Mouse (Mus musculus) kidney, postnatal 14 days (tissue): ENCODE measurements at regions not wholly inside any gene's neighbourhood (a gene's known extent, or its start where the extent isn't known, plus 50 kb on each side); places are given as distances from the start of the nearest gene placed in this dataset.

Experiments used
- DNase-seq: peaks from one replicate; pipeline ENCODE4 v3.0.0; 2022; ENCODE audit warnings: mixed read lengths

- DNase-seq, result no peak
Measured at GRCm38 (mm10) chr1:125149817-125150216, 285.7 kb downstream of the Actr3 start.

DNA sequence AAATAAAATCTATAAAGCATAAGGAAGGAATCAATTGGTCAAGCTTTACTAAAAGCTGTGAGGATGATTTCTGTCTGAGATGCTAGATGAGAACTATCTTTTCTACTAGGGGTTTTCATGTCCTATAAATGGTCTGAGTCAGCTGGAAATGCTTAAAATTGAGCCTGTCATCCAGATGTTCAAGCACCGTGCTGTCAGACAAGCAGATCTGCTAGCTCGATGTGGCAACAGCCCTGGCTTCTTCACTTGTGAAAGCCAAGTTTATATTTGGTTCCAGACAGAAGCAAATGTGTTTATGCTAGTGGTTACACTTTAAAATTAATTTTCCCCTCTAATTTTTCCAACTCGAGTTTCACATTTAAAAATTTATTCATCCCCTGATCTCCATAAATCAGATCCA is 311.7 kb downstream of the Actr3 start:
- no peak for DNase-seq

GRCm38 (mm10) chr1:125100596-125100995 is 334.9 kb downstream of the Actr3 start:
- DNase-seq, result no peak

DNA sequence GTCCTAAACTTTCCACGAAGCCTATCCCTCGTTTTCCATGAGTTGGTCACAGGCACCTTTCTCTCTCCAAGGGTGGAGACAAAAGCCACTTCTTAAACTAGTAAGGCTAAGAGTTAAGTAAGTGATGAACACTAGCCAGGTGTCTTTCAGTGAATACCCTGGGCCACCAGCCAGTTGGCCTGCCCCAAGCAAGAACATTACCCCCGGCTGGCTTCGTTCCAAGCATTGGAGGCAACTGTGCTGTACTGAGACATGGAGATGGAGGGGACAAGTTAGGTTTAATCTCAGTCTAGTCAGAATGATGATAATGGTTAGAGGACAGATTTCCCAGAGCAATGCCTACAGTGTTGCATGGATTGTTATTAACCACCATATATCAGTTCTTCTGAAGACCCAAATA is 350.6 kb downstream of the Actr3 start:
- DNase-seq, result peak; percentile 2

GRCm38 (mm10) chr1:125039572-125040326 is 395.8 kb downstream of the Actr3 start:
- no peak for DNase-seq

DNA sequence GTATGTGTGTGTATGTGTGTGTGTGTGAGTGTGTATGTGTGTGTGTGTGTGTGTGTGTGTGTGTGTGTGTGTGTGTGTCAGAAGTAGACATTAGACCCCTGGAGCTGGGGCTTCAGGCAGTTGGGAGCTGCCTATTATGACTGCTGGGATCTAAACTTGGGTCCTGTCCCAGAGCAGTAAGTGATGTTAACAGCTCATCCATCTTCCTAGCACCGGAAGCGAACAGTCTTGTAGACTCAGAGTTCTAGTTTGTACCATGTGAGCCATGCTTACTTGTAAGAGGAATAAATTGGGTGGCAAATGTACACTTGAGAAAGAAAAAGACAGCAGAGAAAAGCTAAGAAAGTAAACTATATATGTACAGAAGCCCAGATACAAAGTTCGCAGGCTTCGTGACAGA is 422.2 kb downstream of the Actr3 start:
- DNase-seq, result no peak

DNA sequence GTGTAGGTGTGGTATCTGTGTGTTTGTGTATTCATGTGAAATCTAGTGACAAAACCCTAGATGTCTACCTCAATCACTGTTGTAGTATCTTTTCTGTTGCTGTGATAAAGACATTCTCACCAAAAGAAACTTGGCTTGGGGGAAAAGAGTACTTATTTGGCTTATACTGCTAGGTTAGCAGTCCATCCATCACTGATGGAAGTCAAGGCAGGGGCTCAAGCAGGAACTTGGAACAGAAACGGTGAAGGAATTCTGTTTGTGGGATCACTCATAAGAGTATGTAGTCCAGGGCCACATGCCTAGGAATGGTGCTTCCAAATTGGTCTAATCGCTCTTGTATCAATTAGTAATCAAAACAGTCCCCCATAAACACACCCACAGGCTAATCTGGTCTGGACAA is 423.6 kb downstream of the Actr3 start:
- DNase-seq, result no peak

- DNase-seq, result no peak
Measured at GRCm38 (mm10) chr1:124997577-124997976, 437.9 kb downstream of the Actr3 start.

- DNase-seq, result no peak
Measured at GRCm38 (mm10) chr1:124950849-124951248, 484.7 kb downstream of the Actr3 start.

DNA sequence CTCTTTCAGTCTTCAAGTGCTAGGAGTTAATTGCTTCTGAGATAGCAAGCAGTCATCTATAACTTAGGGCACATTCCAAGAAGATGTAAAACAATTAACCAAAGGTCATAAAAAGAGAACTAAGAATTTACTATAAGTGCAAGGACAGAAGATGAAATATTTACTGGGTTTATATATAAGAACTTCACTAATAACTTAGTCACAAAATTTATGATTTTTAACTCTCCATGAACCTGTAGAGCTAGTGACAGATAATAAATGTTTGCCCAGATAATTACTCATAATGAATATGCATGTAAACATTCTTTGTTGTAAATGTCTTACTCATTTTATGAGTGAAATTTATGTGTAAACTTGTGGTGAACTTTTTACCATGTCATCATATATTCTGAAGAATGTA is 531.2 kb downstream of the Actr3 start:
- no peak for DNase-seq

GRCm38 (mm10) chr1:124871148-124871547 is 564.4 kb downstream of the Actr3 start:
- DNase-seq, result no peak

- no peak for DNase-seq
Measured at GRCm38 (mm10) chr1:124866248-124866647, 569.3 kb downstream of the Actr3 start.

- DNase-seq, result peak; percentile 31
Measured at GRCm38 (mm10) chr1:124845681-124846080, 589.8 kb downstream of the Actr3 start.

GRCm38 (mm10) chr1:124825717-124826116 is 609.8 kb downstream of the Actr3 start:
- no peak for DNase-seq

DNA sequence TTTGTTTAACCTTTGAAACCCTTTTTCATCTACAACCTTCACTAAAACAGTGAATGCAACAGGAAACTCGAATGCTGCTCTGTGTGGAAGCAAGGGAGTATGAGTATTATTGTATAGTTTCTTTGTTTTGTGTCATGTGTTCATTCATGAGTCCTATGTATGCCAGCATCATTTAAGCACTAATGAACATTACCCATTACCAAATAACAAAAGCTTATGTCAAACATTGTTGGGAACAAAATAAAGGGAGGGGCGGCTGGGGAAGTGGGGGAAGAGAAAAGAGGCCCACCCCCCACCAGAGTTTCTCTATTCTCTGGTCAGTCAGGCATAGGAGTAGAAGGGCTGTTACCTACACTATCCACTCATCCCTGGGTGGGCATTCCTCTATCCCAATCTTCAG is 642.5 kb downstream of the Actr3 start:
- no peak for DNase-seq

GRCm38 (mm10) chr1:124790646-124791045 is 644.9 kb downstream of the Actr3 start:
- no peak for DNase-seq

DNA sequence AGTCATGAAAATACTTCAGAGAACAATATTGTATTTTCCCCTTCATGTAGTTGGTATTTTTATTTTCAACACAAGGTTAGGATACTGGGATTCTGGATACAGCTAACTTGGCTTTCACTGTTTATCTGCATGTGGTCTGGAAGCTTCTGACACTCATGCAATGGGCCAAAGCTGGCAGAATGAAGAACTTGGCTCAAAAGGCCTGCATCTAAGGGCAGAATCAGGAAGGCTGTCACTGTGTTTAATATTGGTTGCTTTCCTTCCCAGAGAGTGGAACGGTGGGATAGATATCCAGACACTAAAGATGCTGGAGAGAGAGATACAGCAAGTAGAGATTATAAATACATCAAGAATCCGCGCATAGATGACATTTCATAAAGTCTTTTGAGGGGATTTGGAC is 645.4 kb downstream of the Actr3 start:
- DNase-seq, result no peak

DNA sequence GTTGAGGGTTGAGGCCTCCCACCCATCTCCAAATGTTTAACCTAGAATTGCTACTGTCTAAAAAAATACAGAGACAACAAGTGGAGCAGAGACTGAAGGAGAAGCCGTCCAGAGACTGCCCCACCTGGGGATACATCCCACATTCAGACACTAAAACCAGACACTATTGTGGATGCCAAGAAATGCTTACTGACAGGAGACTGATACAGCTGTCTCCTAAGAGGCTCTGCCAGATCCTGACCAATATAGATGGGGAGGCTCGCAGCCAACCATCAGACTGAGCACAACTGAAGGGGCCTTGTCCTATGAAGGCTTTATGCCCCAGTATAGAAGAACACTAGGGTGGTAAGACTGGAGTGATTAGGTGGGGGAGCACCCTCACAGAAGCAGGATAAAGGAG is 652.5 kb downstream of the Actr3 start:
- DNase-seq, result no peak

DNA sequence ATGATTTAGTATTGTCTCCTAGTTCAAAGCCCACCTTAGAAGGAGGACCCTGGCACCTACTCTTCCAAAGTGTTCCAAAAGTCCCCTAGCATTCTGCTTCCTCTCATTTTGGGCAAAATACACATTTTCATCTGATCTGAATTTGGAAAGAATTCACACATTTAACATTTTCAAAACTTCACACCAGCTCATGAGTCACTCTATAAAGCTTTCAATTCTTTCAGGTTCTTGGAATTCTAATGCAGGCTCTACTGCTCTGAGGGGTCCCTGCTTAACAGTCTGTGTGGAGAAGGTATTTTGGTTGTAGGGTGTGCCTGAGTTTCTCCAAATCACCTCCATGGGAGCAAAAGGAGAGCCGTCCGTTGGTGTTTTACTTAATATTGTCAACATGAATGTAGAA is 657.8 kb downstream of the Actr3 start:
- no peak for DNase-seq

GRCm38 (mm10) chr1:124756721-124757120 is 678.8 kb downstream of the Actr3 start:
- DNase-seq, result no peak

- DNase-seq, result no peak
Measured at GRCm38 (mm10) chr1:124739777-124740176, 694.4 kb upstream of the Dpp10 start.

- DNase-seq, result no peak
Measured at GRCm38 (mm10) chr1:124730364-124730763, 685.0 kb upstream of the Dpp10 start.

DNA sequence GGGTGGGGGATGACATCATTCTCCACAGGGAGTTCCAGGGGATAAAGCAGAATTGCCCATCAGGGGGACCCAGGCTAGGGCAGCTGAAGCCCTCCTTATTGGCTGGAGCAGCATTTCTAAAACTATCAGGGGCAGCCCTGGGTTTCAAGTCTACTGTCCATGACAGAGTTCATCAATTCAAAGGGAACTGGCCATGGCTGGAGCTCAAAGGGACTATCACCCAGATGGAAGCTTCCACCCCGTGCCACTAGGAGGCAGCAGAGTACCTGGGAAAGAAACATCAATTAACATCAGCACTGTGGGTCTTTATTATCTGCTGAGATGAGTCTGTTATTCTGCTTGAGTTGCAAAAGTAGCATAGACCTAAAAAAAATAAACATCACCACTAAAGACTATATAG is 672.7 kb upstream of the Dpp10 start:
- DNase-seq, result peak; percentile 52

- no peak for DNase-seq
Measured at GRCm38 (mm10) chr1:124706246-124706645, 660.9 kb upstream of the Dpp10 start.

- no peak for DNase-seq
Measured at GRCm38 (mm10) chr1:124674420-124674819, 629.1 kb upstream of the Dpp10 start.
